Mouse (Mus musculus) neural tube, embryonic 12.5 days (tissue): Measurements from ENCODE around the gene Armcx1. TPM values are rescaled to one million over a fixed set of nuclear protein-coding genes. Genes with fewer than 3 reads are reported as not detected.
"Not testable (repeated sequence)": the region's sequence is repeated elsewhere in the genome, so short reads cannot be mapped to it uniquely, and the experiment has no call there.

Source experiments
- ATAC-seq: fragments of 200-750 bp; cut with Nextera tagmentation; 2 replicates; pipeline ENCODE4 v1.8.0; 2017; ENCODE audit warnings: low read depth, mild to moderate bottlenecking, moderate TSS enrichment, moderate library complexity; ENCODE audit not compliant: low FRiP score
- H3K27ac ChIP-seq: fragments of 300-500 bp; sonication (generic); 2 replicates; pipeline ENCODE4 v1.5.1; 2016
- H3K27me3 ChIP-seq: fragments of 300-500 bp; sonication (generic); replicated peaks from 2 replicates; pipeline ENCODE4 v1.6.1; 2016; ENCODE audit warnings: mild to moderate bottlenecking
- H3K36me3 ChIP-seq: fragments of 300-500 bp; sonication (generic); 2 replicates; pipeline ENCODE4 v1.6.1; 2016; ENCODE audit warnings: mild to moderate bottlenecking
- H3K4me1 ChIP-seq: fragments of 300-500 bp; sonication (generic); 2 replicates; pipeline ENCODE4 v1.6.1; 2016
- H3K4me2 ChIP-seq: fragments of 300-500 bp; sonication (generic); replicated peaks from 2 replicates; pipeline ENCODE4 v1.6.1; 2016; ENCODE audit warnings: mild to moderate bottlenecking
- H3K4me3 ChIP-seq: fragments of 300-500 bp; sonication (generic); 2 replicates; pipeline ENCODE4 v1.5.1; 2016
- H3K9ac ChIP-seq: fragments of 300-500 bp; sonication (generic); 2 replicates; pipeline ENCODE4 v1.6.1; 2016; ENCODE audit warnings: mild to moderate bottlenecking
- H3K9me3 ChIP-seq: fragments of 300-500 bp; sonication (generic); 2 replicates; pipeline ENCODE4 v1.6.1; 2016; ENCODE audit warnings: mild to moderate bottlenecking
- WGBS: fragments of 180-500 bp; shearing (Covaris S2); methylation state at CpG from one replicate; pipeline ENCODE4 v1.1.7; 2016; 5-methylcytosine and 5-hydroxymethylcytosine counted together
- polyA plus RNA-seq: library from polyadenylated mRNA; unstranded; fragments of >200 nt; fragmentation: Nextera tagmentation; extraction: Ambion mirVana; gene quantifications from 2 replicates; pipeline ENCODE4 v1.2.1, GENCODE M21; 2016

Armcx1 gene
- 73.5 and 74.7 TPM in 2 replicates for polyA plus RNA-seq

- peak within 1 kb of the TSS; percentile 90 for H3K27ac ChIP-seq
- peak within 1 kb of the TSS; percentile 54 for H3K4me2 ChIP-seq
- 17% methylated on average over 16 of the region's 16 CpGs for WGBS
These were observed at the start of gene Armcx1 for GRCm38 (mm10) chrX:134717752-134718308. Gene Armcx1, plus strand, starts transcription at chrX:134717963.

GRCm38 (mm10) chrX:134675022-134675421, 42.7 kb upstream of the Armcx1 start:
- ATAC-seq, result no peak
- 20% methylated on average over 5 of the region's 5 CpGs for WGBS
- H3K4me3 ChIP-seq, result no peak overlapping the region
- H3K27me3 ChIP-seq, result no peaks in the 10 kb centered on the region
- no peaks in the 10 kb centered on the region for H3K36me3 ChIP-seq
- no peaks in the 10 kb centered on the region for H3K4me1 ChIP-seq
- no peak overlapping the region for H3K9ac ChIP-seq
- no peak overlapping the region for H3K27ac ChIP-seq
- no peak overlapping the region for H3K4me2 ChIP-seq
- H3K9me3 ChIP-seq, result no peaks in the 10 kb centered on the region

More at GRCm38 (mm10) chrX:134717752-134718308, at the start of gene Armcx1:
- Histone ChIP-seq H3K4me3 (peak within 1 kb of the TSS; percentile 47), H3K4me1 (no peaks in the 10 kb centered on the region), H3K9ac (peak within 1 kb of the TSS; percentile 70), H3K36me3 (peaks cover 10% of the 10 kb centered on the region), H3K27me3 (no peaks in the 10 kb centered on the region), H3K9me3 (no peaks in the 10 kb centered on the region)
- ATAC-seq, result peak; percentile 95

- no peaks in the 10 kb centered on the region for H3K36me3 ChIP-seq
- H3K4me2 ChIP-seq, result no peak overlapping the region
- no peaks in the 10 kb centered on the region for H3K4me1 ChIP-seq
- no peaks in the 10 kb centered on the region for H3K27me3 ChIP-seq
- H3K27ac ChIP-seq, result no peak overlapping the region
- 19% methylated on average over 1 of the region's 1 CpGs for WGBS
- no peaks in the 10 kb centered on the region for H3K9me3 ChIP-seq
- no peak for ATAC-seq
- H3K9ac ChIP-seq, result no peak overlapping the region
- H3K4me3 ChIP-seq, result no peak overlapping the region
These were observed 41.8 kb upstream of the Armcx1 start for GRCm38 (mm10) chrX:134675959-134676358.

- ATAC-seq, result no peak
- peak overlapping the region; percentile 36 for H3K4me2 ChIP-seq
- 0 out of 2 replicates have a peak overlapping the region, but pooled peaks have one; percentile 5 for H3K4me3 ChIP-seq
- H3K27me3 ChIP-seq, result no peaks in the 10 kb centered on the region
- no peak overlapping the region for H3K27ac ChIP-seq
- H3K9ac ChIP-seq, result no peak overlapping the region
- H3K4me1 ChIP-seq, result no peaks in the 10 kb centered on the region
- peaks cover 10% of the 10 kb centered on the region; the same call in 1 of the 2 replicates for H3K36me3 ChIP-seq
- WGBS, result 38% methylated on average over 5 of the region's 5 CpGs
- H3K9me3 ChIP-seq, result no peaks in the 10 kb centered on the region
These were observed 32.8 kb upstream of the Armcx1 start for GRCm38 (mm10) chrX:134684936-134685335.

GRCm38 (mm10) chrX:134686267-134686666, 31.5 kb upstream of the Armcx1 start, which contains the start of gene Armcx4:
Gene Armcx4, plus strand, starts transcription at chrX:134686519.
- no peaks in the 10 kb centered on the region for H3K27me3 ChIP-seq
- H3K4me1 ChIP-seq, result no peaks in the 10 kb centered on the region
- 9% methylated on average over 33 of the region's 33 CpGs for WGBS
- ATAC-seq, result peak; percentile 96
- peak within 1 kb of the TSS; percentile 60 for H3K4me2 ChIP-seq
- peaks cover 22% of the 10 kb centered on the region for H3K36me3 ChIP-seq
- H3K9ac ChIP-seq, result peak within 1 kb of the TSS; percentile 72
- H3K27ac ChIP-seq, result peak within 1 kb of the TSS; percentile 53
- no peaks in the 10 kb centered on the region for H3K9me3 ChIP-seq
- peak within 1 kb of the TSS; percentile 53 for H3K4me3 ChIP-seq

GRCm38 (mm10) chrX:134686739-134687171, 31.0 kb upstream of the Armcx1 start:
- Histone ChIP-seq H3K4me2 (peak overlapping the region; percentile 60), H3K4me1 (no peaks in the 10 kb centered on the region), H3K9me3 (no peaks in the 10 kb centered on the region), H3K27ac (peak overlapping the region; percentile 53), H3K4me3 (peak overlapping the region; percentile 53), H3K36me3 (peaks cover 25% of the 10 kb centered on the region), H3K27me3 (no peaks in the 10 kb centered on the region), H3K9ac (peak overlapping the region; percentile 72)
- ATAC-seq, result peak; percentile 71
- WGBS, result 18% methylated on average over 16 of the region's 16 CpGs

- Histone ChIP-seq H3K4me2 (no peak overlapping the region), H3K27ac (no peak overlapping the region), H3K4me3 (no peak overlapping the region), H3K9me3 (no peaks in the 10 kb centered on the region), H3K27me3 (no peaks in the 10 kb centered on the region), H3K4me1 (no peaks in the 10 kb centered on the region), H3K9ac (no peak overlapping the region), H3K36me3 (peaks cover 48% of the 10 kb centered on the region)
- 77% methylated on average over 2 of the region's 2 CpGs for WGBS
- no peak for ATAC-seq
These were observed 28.1 kb upstream of the Armcx1 start for GRCm38 (mm10) chrX:134689676-134690075.

GRCm38 (mm10) chrX:134690871-134691539, 26.8 kb upstream of the Armcx1 start:
- Histone ChIP-seq H3K36me3 (peaks cover 56% of the 10 kb centered on the region), H3K4me3 (no peak overlapping the region), H3K4me2 (no peak overlapping the region), H3K27me3 (no peaks in the 10 kb centered on the region), H3K27ac (no peak overlapping the region), H3K4me1 (no peaks in the 10 kb centered on the region), H3K9me3 (no peaks in the 10 kb centered on the region), H3K9ac (no peak overlapping the region)
- WGBS, result 91% methylated on average over 10 of the region's 10 CpGs
- no peak for ATAC-seq

GRCm38 (mm10) chrX:134691540-134691935, 26.2 kb upstream of the Armcx1 start:
- no peaks in the 10 kb centered on the region for H3K9me3 ChIP-seq
- 91% methylated on average over 2 of the region's 2 CpGs for WGBS
- H3K9ac ChIP-seq, result no peak overlapping the region
- H3K4me1 ChIP-seq, result no peaks in the 10 kb centered on the region
- no peak overlapping the region for H3K27ac ChIP-seq
- H3K4me2 ChIP-seq, result no peak overlapping the region
- no peaks in the 10 kb centered on the region for H3K27me3 ChIP-seq
- ATAC-seq, result no peak
- H3K36me3 ChIP-seq, result peaks cover 56% of the 10 kb centered on the region
- no peak overlapping the region for H3K4me3 ChIP-seq

GRCm38 (mm10) chrX:134716863-134717262, 900 bp upstream of the Armcx1 start:
- WGBS, result 37% methylated on average over 3 of the region's 3 CpGs
- ATAC-seq, result no peak

GRCm38 (mm10) chrX:134718524-134718923, 761 bp downstream of the Armcx1 start:
- H3K9ac ChIP-seq, result peak overlapping the region; percentile 70
- no peaks in the 10 kb centered on the region for H3K4me1 ChIP-seq
- peak overlapping the region; percentile 54 for H3K4me2 ChIP-seq
- peak; percentile 82 for ATAC-seq
- 25% methylated on average over 14 of the region's 14 CpGs for WGBS
- peaks cover 10% of the 10 kb centered on the region for H3K36me3 ChIP-seq
- no peaks in the 10 kb centered on the region for H3K9me3 ChIP-seq
- no peaks in the 10 kb centered on the region for H3K27me3 ChIP-seq
- H3K27ac ChIP-seq, result peak overlapping the region; percentile 90; the same call in 1 of the 2 replicates
- peak overlapping the region; percentile 47 for H3K4me3 ChIP-seq

More at GRCm38 (mm10) chrX:134716863-134717262, 900 bp upstream of the Armcx1 start:
- H3K36me3 ChIP-seq, result peaks cover 10% of the 10 kb centered on the region
- no peak overlapping the region for H3K4me2 ChIP-seq
- no peak overlapping the region for H3K9ac ChIP-seq
- no peaks in the 10 kb centered on the region for H3K9me3 ChIP-seq
- H3K4me3 ChIP-seq, result no peak overlapping the region
- no peak overlapping the region for H3K27ac ChIP-seq
- H3K4me1 ChIP-seq, result no peaks in the 10 kb centered on the region
- no peaks in the 10 kb centered on the region for H3K27me3 ChIP-seq

GRCm38 (mm10) chrX:134723762-134724161, 6.0 kb downstream of the Armcx1 start:
- not testable (repeated sequence) for H3K27ac ChIP-seq, H3K36me3 ChIP-seq, H3K27me3 ChIP-seq, H3K4me3 ChIP-seq, H3K9me3 ChIP-seq, H3K4me2 ChIP-seq, ATAC-seq, H3K4me1 ChIP-seq, H3K9ac ChIP-seq
- 14% methylated on average over 2 of the region's 2 CpGs for WGBS
